Mouse (Mus musculus): ENCODE data around the gene Ppfibp2. TPM values are rescaled to one million over a fixed set of nuclear protein-coding genes. Genes with fewer than 3 reads are reported as not detected.

Ppfibp2 gene
- polyA plus RNA-seq (2015; fragmentation: Nextera tagmentation; extraction: Ambion mirVana) = 6.7 and 7.9 TPM in 2 replicates

GRCm38 (mm10) chr7:107594857-107595402, at the start of gene Ppfibp2:
Gene Ppfibp2 (plus strand): TSS chr7:107595207.
- Histone ChIP-seq H3K4me3 (peak within 1 kb of the TSS; percentile 55), H3K27me3 (no peaks in the 10 kb centered on the region), H3K4me2 (peak within 1 kb of the TSS; percentile 92), H3K36me3 (no peaks in the 10 kb centered on the region), H3K9me3 (no peaks in the 10 kb centered on the region), H3K4me1 (peaks cover 13% of the 10 kb centered on the region), H3K9ac (peak within 1 kb of the TSS; percentile 37), H3K27ac (peak within 1 kb of the TSS; percentile 71)
- ATAC-seq (ENCODE audit: borderline replicate concordance, extremely low read depth, low FRiP score, low TSS enrichment) = peak; percentile 99
- WGBS = under 1% methylated on average over 20 of the region's 24 CpGs

- Histone ChIP-seq H3K36me3 (no peaks in the 10 kb centered on the region), H3K9me3 (no peaks in the 10 kb centered on the region), H3K27me3 (no peaks in the 10 kb centered on the region), H3K4me2 (no peak overlapping the region), H3K4me1 (no peaks in the 10 kb centered on the region), H3K4me3 (no peak overlapping the region), H3K9ac (no peak overlapping the region), H3K27ac (no peak overlapping the region)
- 91% methylated on average over 3 of the region's 3 CpGs for WGBS
- ATAC-seq (ENCODE audit: borderline replicate concordance, extremely low read depth, low FRiP score, low TSS enrichment) = no peak
These were observed 47.1 kb upstream of the Ppfibp2 start for GRCm38 (mm10) chr7:107547872-107548271.

GRCm38 (mm10) chr7:107553461-107553860, 41.5 kb upstream of the Ppfibp2 start:
- ATAC-seq (ENCODE audit: borderline replicate concordance, extremely low read depth, low FRiP score, low TSS enrichment) = no peak
- Histone ChIP-seq H3K9ac (no peak overlapping the region), H3K4me3 (no peak overlapping the region), H3K27me3 (no peaks in the 10 kb centered on the region), H3K4me2 (no peak overlapping the region), H3K27ac (no peak overlapping the region), H3K4me1 (no peaks in the 10 kb centered on the region), H3K9me3 (no peaks in the 10 kb centered on the region), H3K36me3 (no peaks in the 10 kb centered on the region)
- WGBS = 53% methylated on average over 1 of the region's 1 CpGs

DNA sequence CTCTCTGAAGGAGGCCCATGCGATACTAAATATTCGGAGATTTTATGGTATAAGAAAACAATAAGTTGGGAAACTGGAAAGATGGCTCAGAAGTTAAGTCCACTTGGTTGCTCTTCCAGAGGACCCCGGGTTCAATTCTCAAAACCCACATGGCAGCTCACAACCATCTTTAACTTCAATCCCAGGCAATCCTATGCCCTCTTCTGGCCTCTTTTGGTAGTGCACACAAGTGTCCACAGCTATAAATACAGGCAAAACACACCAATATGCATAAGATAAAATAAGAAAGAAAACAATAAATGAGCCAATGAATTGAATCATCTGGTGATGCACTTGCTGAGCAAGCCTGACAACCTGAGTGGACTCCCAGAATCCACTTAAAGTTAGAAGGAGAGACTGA, 39.1 kb upstream of the Ppfibp2 start:
- Histone ChIP-seq H3K27me3 (no peaks in the 10 kb centered on the region), H3K9me3 (no peaks in the 10 kb centered on the region), H3K4me3 (no peak overlapping the region), H3K9ac (no peak overlapping the region), H3K4me2 (no peak overlapping the region), H3K36me3 (no peaks in the 10 kb centered on the region), H3K27ac (no peak overlapping the region), H3K4me1 (no peaks in the 10 kb centered on the region)
- ATAC-seq (ENCODE audit: borderline replicate concordance, extremely low read depth, low FRiP score, low TSS enrichment) = no peak
- 83% methylated on average over 3 of the region's 3 CpGs for WGBS

- no peak overlapping the region for H3K4me3 ChIP-seq
- H3K4me2 ChIP-seq = no peak overlapping the region
- H3K36me3 ChIP-seq = no peaks in the 10 kb centered on the region
- H3K27me3 ChIP-seq = no peaks in the 10 kb centered on the region
- H3K9ac ChIP-seq = no peak overlapping the region
- ATAC-seq (ENCODE audit: borderline replicate concordance, extremely low read depth, low FRiP score, low TSS enrichment) = no peak
- H3K9me3 ChIP-seq = no peaks in the 10 kb centered on the region
- 46% methylated on average over 2 of the region's 2 CpGs for WGBS
- no peak overlapping the region for H3K27ac ChIP-seq
- no peaks in the 10 kb centered on the region for H3K4me1 ChIP-seq
These were observed 34.3 kb upstream of the Ppfibp2 start for GRCm38 (mm10) chr7:107560675-107561074.

GRCm38 (mm10) chr7:107561584-107561983, 33.4 kb upstream of the Ppfibp2 start:
- Histone ChIP-seq H3K9me3 (no peaks in the 10 kb centered on the region), H3K4me1 (0 out of 2 replicates have a peak, but pooled peaks cover 4% of the 10 kb centered on the region), H3K27ac (no peak overlapping the region), H3K36me3 (no peaks in the 10 kb centered on the region), H3K9ac (no peak overlapping the region), H3K27me3 (no peaks in the 10 kb centered on the region), H3K4me2 (no peak overlapping the region), H3K4me3 (no peak overlapping the region)
- no peak for ATAC-seq (ENCODE audit: borderline replicate concordance, extremely low read depth, low FRiP score, low TSS enrichment)
- 70% methylated on average over 3 of the region's 3 CpGs for WGBS

- Histone ChIP-seq H3K9me3 (no peaks in the 10 kb centered on the region), H3K27ac (no peak overlapping the region), H3K4me1 (0 out of 2 replicates have a peak, but pooled peaks cover 4% of the 10 kb centered on the region), H3K27me3 (no peaks in the 10 kb centered on the region), H3K9ac (no peak overlapping the region), H3K36me3 (no peaks in the 10 kb centered on the region), H3K4me2 (no peak overlapping the region), H3K4me3 (no peak overlapping the region)
- WGBS = 52% methylated on average over 2 of the region's 2 CpGs
- no peak for ATAC-seq (ENCODE audit: borderline replicate concordance, extremely low read depth, low FRiP score, low TSS enrichment)
These were observed 31.3 kb upstream of the Ppfibp2 start for GRCm38 (mm10) chr7:107563727-107564126.

DNA sequence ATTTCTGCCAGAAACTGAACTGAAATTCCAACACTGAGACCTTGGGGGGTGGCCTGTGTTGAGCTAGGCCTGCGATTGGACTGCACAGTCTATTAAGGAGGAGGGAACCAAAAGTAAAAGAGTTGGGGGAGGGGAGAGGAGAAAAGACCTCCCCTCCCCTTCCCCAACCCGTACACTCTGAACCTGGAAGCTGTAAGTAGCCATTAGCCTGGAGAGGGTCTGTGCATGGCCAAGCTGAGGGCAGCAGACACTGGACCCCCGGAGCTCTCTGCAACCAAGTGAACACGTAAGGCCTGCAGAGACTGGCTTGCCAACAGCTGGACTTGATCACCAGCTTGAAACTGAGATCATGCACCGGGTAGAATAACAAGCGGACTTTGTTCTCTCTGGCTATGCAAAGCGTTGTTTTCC, 27.7 kb upstream of the Ppfibp2 start, which contains the start of gene Olfml1:
Gene Olfml1 (plus strand): TSS at position 186 of the 411 bp plus-strand sequence.
- Histone ChIP-seq H3K27me3 (no peaks in the 10 kb centered on the region), H3K9ac (peak within 1 kb of the TSS; percentile 32)
- peak; percentile 92 for ATAC-seq (ENCODE audit: borderline replicate concordance, extremely low read depth, low FRiP score, low TSS enrichment)

GRCm38 (mm10) chr7:107567674-107568073, 27.3 kb upstream of the Ppfibp2 start:
- H3K27ac ChIP-seq = peak overlapping the region; percentile 89
- H3K36me3 ChIP-seq = peaks cover 6% of the 10 kb centered on the region; the same call in 1 of the 2 replicates
- no peaks in the 10 kb centered on the region for H3K9me3 ChIP-seq
- no peaks in the 10 kb centered on the region for H3K27me3 ChIP-seq
- ATAC-seq (ENCODE audit: borderline replicate concordance, extremely low read depth, low FRiP score, low TSS enrichment) = peak; percentile 2; the same call in 1 of the 2 replicates
- H3K4me3 ChIP-seq = peak overlapping the region; percentile 43
- peak overlapping the region; percentile 32 for H3K9ac ChIP-seq
- peak overlapping the region; percentile 49 for H3K4me2 ChIP-seq
- 0 out of 2 replicates have a peak, but pooled peaks cover 9% of the 10 kb centered on the region for H3K4me1 ChIP-seq
- 42% methylated on average over 5 of the region's 5 CpGs for WGBS

More for the DNA sequence above, 27.7 kb upstream of the Ppfibp2 start, which contains the start of gene Olfml1:
- WGBS = 15% methylated on average over 7 of the region's 7 CpGs
- Histone ChIP-seq H3K36me3 (peaks cover 6% of the 10 kb centered on the region; the same call in 1 of the 2 replicates), H3K4me3 (peak within 1 kb of the TSS; percentile 43), H3K27ac (peak within 1 kb of the TSS; percentile 89), H3K4me2 (peak within 1 kb of the TSS; percentile 49), H3K9me3 (no peaks in the 10 kb centered on the region), H3K4me1 (0 out of 2 replicates have a peak, but pooled peaks cover 9% of the 10 kb centered on the region)

DNA sequence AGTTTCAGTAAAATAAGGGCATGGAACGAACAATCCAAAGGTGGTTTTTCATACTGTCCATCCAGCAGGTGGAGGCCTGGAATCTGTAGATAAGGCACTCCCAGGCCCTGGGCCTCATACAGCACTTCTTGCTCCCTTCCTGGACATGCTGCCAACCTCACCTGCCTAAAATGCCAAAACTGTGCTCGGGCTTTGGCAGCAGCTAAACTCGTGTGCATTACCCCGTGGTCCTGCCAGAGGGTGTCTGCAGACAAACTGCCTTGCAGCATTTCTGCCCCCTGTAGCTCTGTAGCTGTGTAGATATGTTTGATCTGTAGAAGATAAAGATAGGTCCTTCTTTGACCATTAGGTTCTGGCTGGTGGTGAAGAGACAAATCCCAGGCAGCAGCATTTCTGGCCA, 26.0 kb upstream of the Ppfibp2 start:
- no peak overlapping the region for H3K9ac ChIP-seq
- H3K27me3 ChIP-seq = no peaks in the 10 kb centered on the region
- H3K9me3 ChIP-seq = no peaks in the 10 kb centered on the region
- 0 out of 2 replicates have a peak, but pooled peaks cover 9% of the 10 kb centered on the region for H3K4me1 ChIP-seq
- no peak for ATAC-seq (ENCODE audit: borderline replicate concordance, extremely low read depth, low FRiP score, low TSS enrichment)
- peak overlapping the region; percentile 25 for H3K4me3 ChIP-seq
- H3K27ac ChIP-seq = no peak overlapping the region
- peaks cover 6% of the 10 kb centered on the region for H3K36me3 ChIP-seq
- H3K4me2 ChIP-seq = peak overlapping the region; percentile 48
- WGBS = 46% methylated on average over 4 of the region's 4 CpGs

- no peak overlapping the region for H3K9ac ChIP-seq
- no peaks in the 10 kb centered on the region for H3K9me3 ChIP-seq
- H3K27me3 ChIP-seq = no peaks in the 10 kb centered on the region
- H3K4me1 ChIP-seq = 0 out of 2 replicates have a peak, but pooled peaks cover 4% of the 10 kb centered on the region
- 53% methylated on average over 2 of the region's 2 CpGs for WGBS
- H3K4me3 ChIP-seq = no peak overlapping the region
- no peak overlapping the region for H3K27ac ChIP-seq
- peaks cover 12% of the 10 kb centered on the region for H3K36me3 ChIP-seq
- no peak for ATAC-seq (ENCODE audit: borderline replicate concordance, extremely low read depth, low FRiP score, low TSS enrichment)
- no peak overlapping the region for H3K4me2 ChIP-seq
These were observed 21.2 kb upstream of the Ppfibp2 start for GRCm38 (mm10) chr7:107573856-107574255.

DNA sequence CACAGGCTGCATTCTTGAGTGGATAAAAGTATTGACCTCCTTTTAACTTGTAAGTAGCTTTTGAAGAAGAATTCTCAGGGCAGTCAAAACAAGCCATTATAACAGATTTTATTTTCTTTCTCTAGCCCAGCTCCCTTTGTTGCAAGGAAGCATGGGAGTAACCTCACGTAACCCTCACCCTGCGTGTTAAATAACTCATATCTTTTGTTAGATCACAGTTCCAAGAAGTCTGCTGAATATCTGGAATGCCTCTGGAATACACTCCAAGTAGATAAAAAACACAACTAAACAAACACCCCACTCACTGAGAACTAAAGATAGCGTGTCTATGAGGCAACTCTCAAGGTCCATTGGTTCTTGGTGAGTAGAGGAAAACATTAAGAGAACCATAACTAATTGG, 20.7 kb upstream of the Ppfibp2 start:
- no peak overlapping the region for H3K4me2 ChIP-seq
- no peak for ATAC-seq (ENCODE audit: borderline replicate concordance, extremely low read depth, low FRiP score, low TSS enrichment)
- H3K4me3 ChIP-seq = no peak overlapping the region
- H3K9ac ChIP-seq = no peak overlapping the region
- WGBS = 65% methylated on average over 3 of the region's 3 CpGs
- 0 out of 2 replicates have a peak, but pooled peaks cover under 1% of the 10 kb centered on the region for H3K4me1 ChIP-seq
- H3K36me3 ChIP-seq = peaks cover 12% of the 10 kb centered on the region
- H3K9me3 ChIP-seq = no peaks in the 10 kb centered on the region
- no peaks in the 10 kb centered on the region for H3K27me3 ChIP-seq
- H3K27ac ChIP-seq = no peak overlapping the region

Data from lung, embryonic 15.5 days (tissue).